Mouse (Mus musculus) embryonic facial prominence, embryonic 14.5 days (tissue): Measurements from ENCODE around the gene Camsap1. TPM values are rescaled to one million over a fixed set of nuclear protein-coding genes. Genes with fewer than 3 reads are reported as not detected.

Experiments used
- ATAC-seq: fragments of 200-750 bp; cut with Nextera tagmentation; 2 replicates; pipeline ENCODE4 v1.8.0; 2017; ENCODE audit warnings: low read depth, moderate number of reproducible peaks, moderate TSS enrichment
- DNase-seq: peaks from one replicate; pipeline ENCODE4 v3.0.0-alpha.2; 2015; ENCODE audit warnings: low spot score
- H3K27ac ChIP-seq: fragments of 300-500 bp; sonication (generic); replicated peaks from 2 replicates; pipeline ENCODE4 v1.5.1; 2014; ENCODE audit warnings: low read depth, mild to moderate bottlenecking, low read length, moderate library complexity
- H3K27me3 ChIP-seq: fragments of 300-500 bp; sonication (generic); replicated peaks from 2 replicates; pipeline ENCODE4 v1.6.1; 2014; ENCODE audit warnings: low read length; ENCODE audit not compliant: control insufficient read depth, insufficient read depth
- H3K36me3 ChIP-seq: fragments of 300-500 bp; sonication (generic); 2 replicates; pipeline ENCODE4 v1.6.1; 2014; ENCODE audit warnings: low read length, mixed read lengths; ENCODE audit not compliant: control insufficient read depth, insufficient read depth
- H3K4me1 ChIP-seq: fragments of 300-500 bp; sonication (generic); 2 replicates; pipeline ENCODE4 v1.6.1; 2014; ENCODE audit warnings: antibody characterized with exemption, low read length; ENCODE audit not compliant: control insufficient read depth, insufficient read depth
- H3K4me2 ChIP-seq: fragments of 300-500 bp; sonication (generic); 2 replicates; pipeline ENCODE4 v1.6.1; 2014; ENCODE audit warnings: low read depth, mild to moderate bottlenecking, low read length, moderate library complexity, mixed read lengths
- H3K4me3 ChIP-seq: fragments of 300-500 bp; sonication (generic); 2 replicates; pipeline ENCODE4 v1.5.1; 2014; ENCODE audit warnings: low read depth, mild to moderate bottlenecking, low read length
- H3K9ac ChIP-seq: fragments of 300-500 bp; sonication (generic); 2 replicates; pipeline ENCODE4 v1.6.1; 2014; ENCODE audit warnings: low read depth, mild to moderate bottlenecking, low read length, moderate library complexity, mixed read lengths
- H3K9me3 ChIP-seq: fragments of 300-500 bp; sonication (generic); 2 replicates; pipeline ENCODE4 v1.6.1; 2016; ENCODE audit warnings: low read length; ENCODE audit not compliant: control insufficient read depth
- WGBS: fragments of 180-500 bp; shearing (Covaris S2); extraction: QIAGEN DNeasy Blood & Tissue Kit; methylation state at CpG from one replicate; pipeline ENCODE4 v1.1.7; 2014; 5-methylcytosine and 5-hydroxymethylcytosine counted together
- polyA plus RNA-seq: library from polyadenylated mRNA; unstranded; fragments of >200 nt; fragmentation: Nextera tagmentation; extraction: Ambion mirVana; gene quantifications from 2 replicates; pipeline ENCODE4 v1.2.1, GENCODE M21; 2014

The Camsap1 gene
- polyA plus RNA-seq, 1 experiment from 2014 or later, result 30.6 TPM

DNA sequence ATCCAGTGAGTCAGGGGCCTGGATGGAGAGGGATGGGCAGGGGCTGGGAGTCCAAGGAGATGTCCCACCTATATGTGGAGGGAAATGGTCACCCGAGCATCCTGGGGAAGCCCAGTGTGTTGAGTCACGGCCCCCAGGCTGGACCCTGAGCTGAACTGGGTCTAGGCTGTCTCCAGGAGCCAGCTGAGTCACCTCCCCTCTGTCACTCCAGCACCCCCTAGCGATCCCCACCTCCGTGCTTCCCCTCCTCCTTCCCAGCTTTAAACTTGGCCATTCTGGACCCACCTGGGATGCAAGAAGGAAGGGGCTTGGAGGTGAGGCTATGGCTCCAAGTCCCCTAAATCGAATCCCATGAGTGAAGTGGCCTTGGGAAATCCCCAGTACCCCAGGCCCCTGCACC lies 94.9 kb downstream of the Camsap1 start:
- ATAC-seq, result no peak
- H3K36me3 ChIP-seq, result no peaks in the 10 kb centered on the region
- H3K27me3 ChIP-seq, result no peaks in the 10 kb centered on the region
- H3K27ac ChIP-seq, result no peak overlapping the region
- no peaks in the 10 kb centered on the region for H3K4me1 ChIP-seq
- no peak for DNase-seq
- H3K9ac ChIP-seq, result no peak overlapping the region
- no peak overlapping the region for H3K4me3 ChIP-seq
- H3K4me2 ChIP-seq, result no peak overlapping the region
- H3K9me3 ChIP-seq, result no peaks in the 10 kb centered on the region
- 74% methylated on average over 3 of the region's 5 CpGs for WGBS

DNA sequence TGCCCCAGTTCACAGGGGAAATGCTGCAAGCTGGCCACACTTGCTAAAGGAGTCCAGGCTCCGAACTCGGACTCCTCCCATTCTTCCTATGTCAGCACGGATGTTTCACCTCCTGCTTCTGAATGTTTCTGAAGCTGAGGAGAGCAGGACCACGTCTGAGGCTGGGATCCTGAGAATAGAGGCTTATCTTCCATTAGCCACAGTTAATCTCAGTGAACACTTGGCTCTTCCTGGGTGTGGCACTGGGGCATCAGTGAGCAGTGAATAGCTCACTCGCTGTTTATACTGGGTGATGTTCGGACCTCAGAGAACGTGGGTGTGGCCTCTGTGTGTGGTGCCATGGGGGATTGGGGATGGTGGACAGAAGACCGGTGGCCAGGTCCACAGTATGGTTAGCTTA lies 95.9 kb downstream of the Camsap1 start:
- WGBS, result 58% methylated on average over 8 of the region's 8 CpGs
- Histone ChIP-seq H3K4me1 (no peaks in the 10 kb centered on the region), H3K36me3 (no peaks in the 10 kb centered on the region), H3K27ac (no peak overlapping the region), H3K9me3 (no peaks in the 10 kb centered on the region), H3K27me3 (no peaks in the 10 kb centered on the region), H3K4me2 (no peak overlapping the region), H3K4me3 (no peak overlapping the region), H3K9ac (no peak overlapping the region)
- DNase-seq, result no peak
- no peak for ATAC-seq

DNA sequence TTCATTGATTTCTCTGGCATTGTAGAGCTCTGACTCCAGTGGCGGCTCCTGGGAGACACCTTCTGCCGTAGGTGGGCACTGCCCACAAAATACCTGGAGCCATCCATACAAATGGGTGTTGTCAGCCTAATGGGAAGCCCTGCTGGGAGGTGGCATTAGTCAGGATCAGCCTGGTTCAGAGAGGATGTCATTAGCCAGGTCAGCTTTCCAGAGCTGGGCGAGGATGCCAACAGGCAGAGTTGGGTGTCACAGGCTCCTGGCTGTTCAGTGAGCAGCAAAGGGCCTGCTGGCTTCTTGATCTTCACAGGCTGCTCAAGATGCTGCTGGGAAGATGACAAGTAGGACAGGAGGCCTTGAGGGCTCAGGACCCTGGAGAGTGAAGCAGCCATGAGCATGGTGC lies 98.3 kb downstream of the Camsap1 start:
- DNase-seq (no peak), ATAC-seq (no peak)
- Histone ChIP-seq H3K4me2 (no peak overlapping the region), H3K4me3 (no peak overlapping the region), H3K4me1 (no peaks in the 10 kb centered on the region), H3K9ac (no peak overlapping the region), H3K36me3 (no peaks in the 10 kb centered on the region), H3K27me3 (no peaks in the 10 kb centered on the region), H3K27ac (no peak overlapping the region), H3K9me3 (no peaks in the 10 kb centered on the region)
- 95% methylated on average over 3 of the region's 3 CpGs for WGBS

DNA sequence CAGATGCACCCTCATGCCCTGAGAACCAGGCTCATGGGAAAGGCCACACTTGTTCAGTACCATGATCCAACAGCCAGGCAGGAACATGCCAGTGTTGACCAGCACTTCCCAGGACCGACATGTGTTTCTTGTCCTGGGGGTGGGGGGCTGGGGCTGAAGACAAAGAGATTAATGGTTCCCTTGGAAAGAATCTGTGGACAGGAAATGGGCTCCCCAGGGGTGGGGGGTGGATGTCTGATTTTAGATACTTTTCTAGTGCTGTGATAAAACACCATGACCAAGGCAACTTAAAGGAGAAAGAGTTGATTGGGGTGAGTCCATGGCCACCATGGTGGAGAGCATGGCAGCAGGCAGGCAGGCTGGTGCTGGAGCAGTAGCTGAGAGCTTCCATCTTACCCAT lies 100.8 kb downstream of the Camsap1 start:
- H3K36me3 ChIP-seq, result no peaks in the 10 kb centered on the region
- H3K4me1 ChIP-seq, result no peaks in the 10 kb centered on the region
- H3K27ac ChIP-seq, result no peak overlapping the region
- 32% methylated on average over 1 of the region's 1 CpGs for WGBS
- no peak for DNase-seq
- no peaks in the 10 kb centered on the region for H3K9me3 ChIP-seq
- H3K4me2 ChIP-seq, result no peak overlapping the region
- ATAC-seq, result no peak
- H3K4me3 ChIP-seq, result no peak overlapping the region
- no peak overlapping the region for H3K9ac ChIP-seq
- peaks cover 21% of the 10 kb centered on the region for H3K27me3 ChIP-seq

DNA sequence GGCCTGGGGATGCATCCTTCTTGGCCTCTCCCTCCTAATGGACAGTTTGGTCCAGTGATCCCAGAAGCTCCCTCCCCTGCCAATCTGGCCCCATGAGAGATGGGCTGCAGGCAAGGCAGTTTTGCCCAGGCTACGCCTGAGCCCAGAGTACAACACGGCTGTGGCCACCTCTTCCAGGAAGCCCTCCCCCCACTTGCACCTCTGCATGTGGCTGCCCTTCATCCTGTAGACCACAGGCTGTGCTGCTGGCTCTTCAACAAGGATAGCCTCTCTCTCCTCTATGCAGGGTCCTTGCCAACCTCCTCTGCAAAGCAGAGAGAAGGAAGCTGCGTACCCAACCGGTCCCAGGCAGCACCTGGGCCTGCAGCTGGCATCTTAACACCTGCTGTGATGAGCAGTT lies 104.0 kb downstream of the Camsap1 start:
- H3K27ac ChIP-seq, result no peak overlapping the region
- H3K4me3 ChIP-seq, result no peak overlapping the region
- no peak overlapping the region for H3K4me2 ChIP-seq
- H3K27me3 ChIP-seq, result peaks cover 34% of the 10 kb centered on the region
- no peak overlapping the region for H3K9ac ChIP-seq
- no peaks in the 10 kb centered on the region for H3K36me3 ChIP-seq
- H3K4me1 ChIP-seq, result no peaks in the 10 kb centered on the region
- 72% methylated on average over 4 of the region's 4 CpGs for WGBS
- H3K9me3 ChIP-seq, result 0 out of 2 replicates have a peak, but pooled peaks cover 3% of the 10 kb centered on the region
- DNase-seq, result no peak
- no peak for ATAC-seq

DNA sequence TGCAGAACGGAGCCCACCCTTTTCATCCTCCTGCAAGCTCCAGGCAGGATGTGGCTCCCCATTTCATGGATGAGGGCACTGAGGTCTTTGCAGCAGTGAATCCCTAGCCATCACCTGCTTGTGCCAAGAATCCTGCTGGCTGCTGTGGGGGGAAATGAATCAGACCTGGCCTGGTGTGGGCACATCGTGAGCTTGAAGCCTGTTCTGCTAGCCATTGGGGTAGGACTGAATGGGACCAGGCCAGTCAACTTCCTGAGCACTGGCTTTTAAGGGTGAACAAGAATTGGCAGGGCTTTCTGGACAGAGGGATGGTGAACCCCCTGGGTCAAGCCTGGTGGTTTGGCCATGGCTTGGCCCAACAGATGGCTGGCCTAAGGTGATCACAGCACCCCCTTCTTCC lies 104.6 kb downstream of the Camsap1 start:
- Histone ChIP-seq H3K4me2 (no peak overlapping the region), H3K36me3 (no peaks in the 10 kb centered on the region), H3K4me1 (no peaks in the 10 kb centered on the region), H3K9ac (no peak overlapping the region), H3K27ac (no peak overlapping the region), H3K9me3 (0 out of 2 replicates have a peak, but pooled peaks cover 3% of the 10 kb centered on the region), H3K27me3 (peaks cover 36% of the 10 kb centered on the region), H3K4me3 (no peak overlapping the region)
- WGBS, result 76% methylated on average over 2 of the region's 2 CpGs
- DNase-seq (no peak), ATAC-seq (no peak)

DNA sequence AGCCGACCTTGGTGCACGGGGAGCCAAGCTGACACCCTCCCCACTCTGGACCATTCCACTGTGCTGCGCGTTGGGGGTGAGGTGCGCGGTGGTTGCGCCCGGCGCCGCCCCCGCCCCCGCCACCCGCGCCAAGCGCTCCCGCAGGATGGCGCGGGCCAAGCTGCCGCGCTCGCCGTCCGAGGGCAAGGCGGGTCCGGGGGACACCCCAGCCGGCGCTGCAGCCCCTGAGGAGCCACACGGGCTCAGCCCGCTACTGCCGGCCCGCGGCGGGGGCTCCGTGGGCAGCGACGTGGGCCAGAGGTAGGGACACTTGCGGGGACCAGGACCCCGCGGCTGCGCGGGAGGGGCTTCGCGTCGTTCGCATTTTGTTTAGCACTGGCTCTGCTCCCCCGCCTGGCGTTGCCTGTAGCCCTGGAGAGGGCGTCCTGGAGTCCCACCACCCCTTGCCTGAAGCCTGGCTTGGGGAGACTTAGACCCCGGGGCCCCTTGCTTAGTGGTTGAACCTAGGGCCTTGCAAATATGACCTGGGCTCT lies 105.3 kb downstream of the Camsap1 start:
- DNase-seq, result no peak
- Histone ChIP-seq H3K36me3 (no peaks in the 10 kb centered on the region), H3K9me3 (0 out of 2 replicates have a peak, but pooled peaks cover 3% of the 10 kb centered on the region), H3K27ac (no peak overlapping the region), H3K27me3 (peaks cover 36% of the 10 kb centered on the region), H3K4me1 (no peaks in the 10 kb centered on the region), H3K9ac (peak overlapping the region; percentile 56), H3K4me2 (peak overlapping the region; percentile 56), H3K4me3 (peak overlapping the region; percentile 41)
- 3% methylated on average over 34 of the region's 49 CpGs for WGBS
- no peak for ATAC-seq

DNA sequence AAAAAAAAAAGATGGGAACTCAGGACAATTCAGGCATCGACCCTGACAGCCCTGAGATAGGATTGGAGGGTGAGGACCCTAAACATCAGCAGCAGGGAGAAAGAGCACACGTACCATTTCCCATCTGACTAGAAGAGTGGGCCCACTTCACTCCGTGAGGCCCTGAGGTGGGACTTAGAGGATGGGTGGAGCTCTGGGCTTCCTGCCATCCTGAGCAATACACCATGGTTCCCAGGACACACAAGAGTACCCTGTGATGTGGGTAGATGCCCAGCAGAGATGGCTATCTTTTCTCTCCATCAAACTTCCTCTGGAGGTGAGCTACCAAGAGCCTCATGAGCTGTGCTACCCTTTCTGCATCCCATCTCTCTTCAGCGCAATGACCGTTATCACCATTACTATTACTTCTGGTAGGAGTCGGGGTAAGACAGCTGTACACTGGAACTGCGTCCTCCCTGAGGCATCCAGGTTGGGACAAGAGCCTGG lies 105.8 kb downstream of the Camsap1 start:
- no peak for DNase-seq
- peak overlapping the region; percentile 56 for H3K4me2 ChIP-seq
- peak overlapping the region; percentile 41 for H3K4me3 ChIP-seq
- 0 out of 2 replicates have a peak, but pooled peaks cover 3% of the 10 kb centered on the region for H3K9me3 ChIP-seq
- 24% methylated on average over 7 of the region's 7 CpGs for WGBS
- no peaks in the 10 kb centered on the region for H3K36me3 ChIP-seq
- peak overlapping the region; percentile 56; the same call in 1 of the 2 replicates for H3K9ac ChIP-seq
- ATAC-seq, result no peak
- no peak overlapping the region for H3K27ac ChIP-seq
- peaks cover 36% of the 10 kb centered on the region for H3K27me3 ChIP-seq
- no peaks in the 10 kb centered on the region for H3K4me1 ChIP-seq
